Mouse (Mus musculus): ENCODE results near the gene Erbb3.

GRCm38 (mm10) chr10:128629746-128630145 is 40.3 kb upstream of the Erbb3 start:
- TF ChIP-seq CTCF (conservative IDR thresholded peaks at IDR 0.05; ENCODE audit: low read length) (no peak), POU5F1 (IDR thresholded peaks at IDR 0.05; ENCODE audit: borderline replicate concordance, low read length) (no peak)

Data from E14TG2a.4 (cell line).